Mouse (Mus musculus): ENCODE measurements at regions not wholly inside any gene's neighbourhood (a gene's known extent, or its start where the extent isn't known, plus 50 kb on each side); places are given as distances from the start of the nearest gene placed in this dataset.

GRCm38 (mm10) chr8:64366226-64366973 is 160.3 kb upstream of the Tll1 start:
- ATAC-seq (ENCODE audit: insufficient read depth): no peak
- Histone ChIP-seq H3K4me2 (no peak overlapping the region), H3K4me3 (ENCODE audit: low read depth, low read length) (no peak overlapping the region), H3K27ac (ENCODE audit: low read depth) (no peak overlapping the region), H3K4me1 (ENCODE audit: insufficient read depth) (no peaks in the 10 kb centered on the region), H3K36me3 (ENCODE audit: insufficient read depth) (no peaks in the 10 kb centered on the region), H3K9ac (no peak overlapping the region), H3K27me3 (ENCODE audit: insufficient read depth, low read length) (no peaks in the 10 kb centered on the region), H3K9me3 (ENCODE audit: low read depth, low read length) (no peaks in the 10 kb centered on the region)
- DNase-seq: no peak
- TF ChIP-seq CTCF (IDR thresholded peaks at IDR 0.05; ENCODE audit: low read depth): no peak
- 73% methylated on average over 11 of the region's 11 CpGs for WGBS

GRCm38 (mm10) chr8:64357092-64357491 is 151.0 kb upstream of the Tll1 start:
- H3K9ac ChIP-seq: no peak overlapping the region
- 84% methylated on average over 5 of the region's 5 CpGs for WGBS
- no peak overlapping the region for H3K27ac ChIP-seq (ENCODE audit: low read depth)
- TF ChIP-seq CTCF (IDR thresholded peaks at IDR 0.05; ENCODE audit: low read depth): no peak
- no peaks in the 10 kb centered on the region for H3K4me1 ChIP-seq (ENCODE audit: insufficient read depth)
- DNase-seq (no peak), ATAC-seq (ENCODE audit: insufficient read depth) (no peak)
- no peaks in the 10 kb centered on the region for H3K27me3 ChIP-seq (ENCODE audit: insufficient read depth, low read length)
- no peak overlapping the region for H3K4me2 ChIP-seq
- no peaks in the 10 kb centered on the region for H3K36me3 ChIP-seq (ENCODE audit: insufficient read depth)
- no peak overlapping the region for H3K4me3 ChIP-seq (ENCODE audit: low read depth, low read length)
- H3K9me3 ChIP-seq (ENCODE audit: low read depth, low read length): no peaks in the 10 kb centered on the region

- Histone ChIP-seq H3K4me3 (ENCODE audit: low read depth, low read length) (no peak overlapping the region), H3K36me3 (ENCODE audit: insufficient read depth) (no peaks in the 10 kb centered on the region), H3K27ac (ENCODE audit: low read depth) (no peak overlapping the region), H3K27me3 (ENCODE audit: insufficient read depth, low read length) (no peaks in the 10 kb centered on the region), H3K4me2 (no peak overlapping the region), H3K9ac (no peak overlapping the region), H3K4me1 (ENCODE audit: insufficient read depth) (no peaks in the 10 kb centered on the region), H3K9me3 (ENCODE audit: low read depth, low read length) (no peaks in the 10 kb centered on the region)
- TF ChIP-seq CTCF (IDR thresholded peaks at IDR 0.05; ENCODE audit: low read depth): no peak
- no peak for DNase-seq
- 57% methylated on average over 3 of the region's 3 CpGs for WGBS
- ATAC-seq (ENCODE audit: insufficient read depth): no peak
Observed at GRCm38 (mm10) chr8:64348082-64348646, 142.1 kb upstream of the Tll1 start.

- Histone ChIP-seq H3K9me3 (ENCODE audit: low read depth, low read length) (no peaks in the 10 kb centered on the region), H3K4me2 (no peak overlapping the region), H3K27ac (ENCODE audit: low read depth) (no peak overlapping the region), H3K4me1 (ENCODE audit: insufficient read depth) (no peaks in the 10 kb centered on the region), H3K36me3 (ENCODE audit: insufficient read depth) (no peaks in the 10 kb centered on the region), H3K9ac (no peak overlapping the region), H3K27me3 (ENCODE audit: insufficient read depth, low read length) (no peaks in the 10 kb centered on the region), H3K4me3 (ENCODE audit: low read depth, low read length) (no peak overlapping the region)
- DNase-seq (no peak), ATAC-seq (ENCODE audit: insufficient read depth) (no peak)
- no peak for TF ChIP-seq CTCF (IDR thresholded peaks at IDR 0.05; ENCODE audit: low read depth)
- 64% methylated on average over 2 of the region's 2 CpGs for WGBS
Observed at GRCm38 (mm10) chr8:64347490-64347889, 141.4 kb upstream of the Tll1 start.

- no peak; the same call in 1 of the 2 replicates for ATAC-seq (ENCODE audit: insufficient read depth)
- no peaks in the 10 kb centered on the region for H3K9me3 ChIP-seq (ENCODE audit: low read depth, low read length)
- no peaks in the 10 kb centered on the region for H3K4me1 ChIP-seq (ENCODE audit: insufficient read depth)
- H3K9ac ChIP-seq: no peak overlapping the region
- no peak for TF ChIP-seq CTCF (IDR thresholded peaks at IDR 0.05; ENCODE audit: low read depth)
- 58% methylated on average over 5 of the region's 5 CpGs for WGBS
- DNase-seq: no peak
- no peak overlapping the region for H3K4me2 ChIP-seq
- no peak overlapping the region for H3K4me3 ChIP-seq (ENCODE audit: low read depth, low read length)
- no peaks in the 10 kb centered on the region for H3K36me3 ChIP-seq (ENCODE audit: insufficient read depth)
- H3K27ac ChIP-seq (ENCODE audit: low read depth): no peak overlapping the region
- no peaks in the 10 kb centered on the region for H3K27me3 ChIP-seq (ENCODE audit: insufficient read depth, low read length)
Observed at GRCm38 (mm10) chr8:64346428-64346827, 140.4 kb upstream of the Tll1 start.

- no peak for DNase-seq
- no peak for TF ChIP-seq CTCF (IDR thresholded peaks at IDR 0.05; ENCODE audit: low read depth)
- no peak overlapping the region for H3K4me3 ChIP-seq (ENCODE audit: low read depth, low read length)
- no peaks in the 10 kb centered on the region for H3K9me3 ChIP-seq (ENCODE audit: low read depth, low read length)
- no peaks in the 10 kb centered on the region for H3K36me3 ChIP-seq (ENCODE audit: insufficient read depth)
- no peak for ATAC-seq (ENCODE audit: insufficient read depth)
- H3K4me1 ChIP-seq (ENCODE audit: insufficient read depth): no peaks in the 10 kb centered on the region
- no peak overlapping the region for H3K4me2 ChIP-seq
- H3K27ac ChIP-seq (ENCODE audit: low read depth): no peak overlapping the region
- no peak overlapping the region for H3K9ac ChIP-seq
- WGBS: 80% methylated on average over 1 of the region's 1 CpGs
- H3K27me3 ChIP-seq (ENCODE audit: insufficient read depth, low read length): no peaks in the 10 kb centered on the region
Observed at GRCm38 (mm10) chr8:64344933-64345332, 138.9 kb upstream of the Tll1 start.

GRCm38 (mm10) chr8:64343600-64343999 is 137.5 kb upstream of the Tll1 start:
- H3K9ac ChIP-seq: no peak overlapping the region
- H3K36me3 ChIP-seq (ENCODE audit: insufficient read depth): no peaks in the 10 kb centered on the region
- H3K4me1 ChIP-seq (ENCODE audit: insufficient read depth): no peaks in the 10 kb centered on the region
- no peak overlapping the region for H3K27ac ChIP-seq (ENCODE audit: low read depth)
- no peak overlapping the region for H3K4me2 ChIP-seq
- 84% methylated on average over 7 of the region's 7 CpGs for WGBS
- DNase-seq: no peak
- H3K27me3 ChIP-seq (ENCODE audit: insufficient read depth, low read length): no peaks in the 10 kb centered on the region
- ATAC-seq (ENCODE audit: insufficient read depth): no peak
- H3K4me3 ChIP-seq (ENCODE audit: low read depth, low read length): no peak overlapping the region
- no peak for TF ChIP-seq CTCF (IDR thresholded peaks at IDR 0.05; ENCODE audit: low read depth)
- no peaks in the 10 kb centered on the region for H3K9me3 ChIP-seq (ENCODE audit: low read depth, low read length)

Data from lung, embryonic 14.5 days (tissue).